Mouse (Mus musculus): ENCODE measurements at regions not wholly inside any gene's neighbourhood (a gene's known extent, or its start where the extent isn't known, plus 50 kb on each side); places are given as distances from the start of the nearest gene placed in this dataset.
A peak's percentile ranks its signal among the peaks of the same experiment; 100 is the strongest.

DNA sequence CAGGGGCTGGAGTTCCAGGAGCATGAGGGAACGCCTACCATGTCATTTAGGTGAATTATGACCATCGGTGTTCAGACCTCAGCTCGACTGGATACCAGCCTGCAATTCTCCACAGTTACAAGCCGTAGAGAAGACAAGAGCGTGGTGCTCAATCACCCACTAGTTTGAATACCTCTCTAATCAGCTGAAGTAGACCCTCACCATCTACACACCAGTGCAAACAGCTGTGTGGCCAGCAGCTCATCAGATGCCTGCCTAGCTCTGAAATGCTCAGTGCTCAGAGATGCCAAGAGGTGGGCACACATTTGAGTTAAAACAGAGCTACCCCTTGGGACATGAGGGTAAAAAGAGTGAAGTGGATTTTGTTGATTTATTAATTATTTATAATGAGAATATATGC, 660.2 kb downstream of the Magi1 start:
- Histone ChIP-seq H3K4me3 (no peak overlapping the region), H3K27ac (no peak overlapping the region)
- no peak for DNase-seq (ENCODE audit: low spot score in 2 of 2)
- no peak for TF ChIP-seq CTCF (conservative IDR thresholded peaks at IDR 0.05)

DNA sequence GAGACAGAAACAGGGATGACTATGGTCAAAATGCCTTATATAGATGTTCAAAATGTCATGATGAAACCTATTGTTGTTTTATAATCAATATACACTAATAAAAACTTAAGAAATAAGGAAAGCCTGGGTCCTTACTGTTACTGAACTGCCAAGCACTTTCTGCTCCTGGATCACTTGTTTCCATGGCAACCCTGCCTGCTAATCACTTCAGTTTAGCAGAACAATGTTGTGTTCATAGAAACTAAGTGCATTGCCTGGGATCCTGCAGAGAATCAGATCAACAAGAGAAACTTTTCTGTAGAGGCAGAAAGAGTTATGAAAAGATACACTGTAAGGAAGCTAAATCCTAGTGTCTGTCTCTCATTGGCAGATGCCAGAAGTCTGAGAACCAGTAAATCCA, 666.8 kb downstream of the Magi1 start:
- Histone ChIP-seq H3K27ac (no peak overlapping the region), H3K4me3 (no peak overlapping the region)
- TF ChIP-seq CTCF (conservative IDR thresholded peaks at IDR 0.05), result no peak
- DNase-seq (ENCODE audit: low spot score in 2 of 2), result peak in 1 of 2 experiments; percentile 19

DNA sequence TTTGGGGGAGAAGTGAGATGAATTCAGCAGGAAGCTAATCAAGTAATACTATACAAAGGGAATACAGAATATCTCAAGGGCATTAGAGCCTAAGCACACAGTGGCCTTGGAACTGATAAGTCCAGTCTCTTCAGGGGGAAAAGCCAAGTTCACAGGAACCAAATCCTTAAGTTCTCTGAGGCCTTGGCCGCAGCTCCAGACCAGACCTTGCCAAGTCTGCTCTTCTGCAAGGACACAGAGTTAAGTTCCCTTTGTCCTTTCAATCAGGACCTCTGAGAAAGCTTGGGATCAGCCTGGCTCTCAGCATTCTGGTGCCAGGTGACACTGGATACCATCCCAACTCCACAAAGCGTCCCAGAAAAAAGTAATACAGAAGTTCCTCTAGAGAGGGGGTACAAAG, 657.1 kb upstream of the Adamts9 start:
- H3K4me3 ChIP-seq, result no peak overlapping the region
- no peak for TF ChIP-seq CTCF (conservative IDR thresholded peaks at IDR 0.05)
- H3K27ac ChIP-seq, result no peak overlapping the region
- no peak for DNase-seq (ENCODE audit: low spot score in 2 of 2)

DNA sequence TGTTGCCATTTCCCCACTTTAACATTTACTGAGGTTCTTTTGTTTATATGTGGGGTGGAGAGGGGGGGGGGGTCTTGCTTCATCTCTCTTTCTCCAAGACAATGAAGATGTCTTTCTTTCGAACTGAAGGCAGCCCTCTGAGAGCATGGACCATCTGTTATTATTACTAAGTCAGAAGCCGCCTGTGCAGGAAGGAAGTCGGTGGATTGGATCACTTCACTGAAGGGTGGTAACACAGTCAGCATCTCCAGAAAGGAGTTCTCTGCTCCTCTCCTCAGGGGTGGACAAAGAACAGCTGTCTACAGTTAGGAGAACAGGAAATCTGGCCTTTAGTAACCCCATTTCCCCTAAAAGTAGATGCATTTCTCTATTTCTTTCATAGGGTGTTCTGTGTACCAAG, 656.1 kb upstream of the Adamts9 start:
- Histone ChIP-seq H3K27ac (no peak overlapping the region), H3K4me3 (no peak overlapping the region)
- DNase-seq (ENCODE audit: low spot score in 2 of 2), result no peak
- no peak for TF ChIP-seq CTCF (conservative IDR thresholded peaks at IDR 0.05)

DNA sequence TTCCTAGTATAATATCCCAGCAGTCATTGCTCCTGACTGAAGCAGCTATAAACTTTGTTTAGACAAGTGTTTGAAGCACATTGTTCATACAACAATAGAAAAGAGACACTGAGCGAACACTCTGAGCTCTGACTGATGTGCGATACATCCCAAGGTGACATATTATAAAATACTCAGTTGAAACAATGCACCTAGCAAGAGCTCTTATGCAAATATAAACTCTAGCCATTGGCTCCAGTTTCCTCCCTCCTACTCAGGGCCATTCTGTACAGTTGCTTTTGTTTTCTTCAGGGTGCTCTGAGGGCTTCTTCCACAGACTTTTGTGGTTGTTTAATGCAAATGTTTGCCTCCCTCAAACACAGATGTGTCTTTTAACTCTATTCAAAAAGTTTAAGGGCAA, 646.6 kb upstream of the Adamts9 start:
- H3K4me3 ChIP-seq, result no peak overlapping the region
- H3K27ac ChIP-seq, result no peak overlapping the region
- no peak for DNase-seq (ENCODE audit: low spot score in 2 of 2)
- no peak for TF ChIP-seq CTCF (conservative IDR thresholded peaks at IDR 0.05)

DNA sequence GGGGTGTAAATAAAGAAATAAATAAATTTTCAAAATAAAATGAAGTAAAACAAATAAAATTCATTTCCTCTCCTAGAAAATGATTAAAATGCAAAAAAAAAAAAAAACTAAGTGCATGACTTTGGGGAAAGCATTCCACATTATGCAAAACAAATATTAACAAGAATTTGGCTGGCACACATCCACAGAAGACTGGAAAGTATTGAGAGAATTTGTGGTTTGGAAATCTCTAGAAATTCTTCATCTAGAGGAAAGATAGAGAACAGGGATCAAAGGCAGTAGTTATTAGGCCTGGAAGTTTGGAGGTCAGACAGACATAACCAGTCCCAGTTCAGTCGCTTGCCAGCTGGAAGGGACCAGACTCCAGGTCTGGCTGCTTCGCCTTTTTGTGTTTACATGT, 643.6 kb upstream of the Adamts9 start:
- H3K27ac ChIP-seq, result no peak overlapping the region
- DNase-seq (ENCODE audit: low spot score in 2 of 2), result no peak
- TF ChIP-seq CTCF (conservative IDR thresholded peaks at IDR 0.05), result no peak
- H3K4me3 ChIP-seq, result no peak overlapping the region

DNA sequence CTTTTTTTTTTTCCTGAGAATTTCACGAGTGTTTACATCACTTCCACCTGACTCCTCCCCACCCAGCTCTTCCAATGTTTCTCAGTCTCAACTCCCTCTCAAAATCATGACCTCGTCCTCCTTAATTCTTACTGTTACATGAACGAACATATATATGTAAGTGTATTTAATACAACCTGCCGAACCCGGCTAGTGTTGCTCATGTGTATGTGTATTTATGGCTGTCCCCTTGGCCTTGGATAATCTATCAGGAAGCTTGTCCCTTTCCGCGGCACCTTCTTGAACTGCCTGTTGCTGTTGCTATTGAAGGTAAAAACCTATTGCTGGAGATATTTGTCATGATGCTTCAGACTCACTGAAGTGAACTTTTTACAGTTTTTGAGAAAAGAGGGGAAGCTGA, 637.8 kb upstream of the Adamts9 start:
- no peak for DNase-seq (ENCODE audit: low spot score in 2 of 2)
- no peak overlapping the region for H3K27ac ChIP-seq
- TF ChIP-seq CTCF (conservative IDR thresholded peaks at IDR 0.05), result no peak
- H3K4me3 ChIP-seq, result no peak overlapping the region

DNA sequence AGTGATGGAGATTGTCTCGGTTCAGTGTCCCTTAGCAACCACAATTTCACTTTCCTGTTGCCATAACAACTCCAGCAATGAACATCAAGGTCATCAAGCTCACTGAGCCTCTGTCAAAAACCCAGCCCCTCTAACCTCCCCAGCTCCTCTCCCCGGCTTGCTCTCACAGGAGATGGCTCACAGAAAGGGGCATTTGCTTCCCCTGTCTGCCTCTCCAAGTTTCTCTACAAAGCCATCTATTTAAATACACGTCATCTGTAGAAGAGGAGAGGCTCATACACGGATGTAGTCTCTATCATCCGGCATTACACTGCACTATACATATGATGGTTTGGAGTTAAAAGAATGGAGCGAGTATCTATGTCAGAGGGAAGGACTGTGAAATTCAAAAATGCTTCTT, 637.4 kb upstream of the Adamts9 start:
- no peak overlapping the region for H3K27ac ChIP-seq
- H3K4me3 ChIP-seq, result no peak overlapping the region
- no peak for DNase-seq (ENCODE audit: low spot score in 2 of 2)
- no peak for TF ChIP-seq CTCF (conservative IDR thresholded peaks at IDR 0.05)

DNA sequence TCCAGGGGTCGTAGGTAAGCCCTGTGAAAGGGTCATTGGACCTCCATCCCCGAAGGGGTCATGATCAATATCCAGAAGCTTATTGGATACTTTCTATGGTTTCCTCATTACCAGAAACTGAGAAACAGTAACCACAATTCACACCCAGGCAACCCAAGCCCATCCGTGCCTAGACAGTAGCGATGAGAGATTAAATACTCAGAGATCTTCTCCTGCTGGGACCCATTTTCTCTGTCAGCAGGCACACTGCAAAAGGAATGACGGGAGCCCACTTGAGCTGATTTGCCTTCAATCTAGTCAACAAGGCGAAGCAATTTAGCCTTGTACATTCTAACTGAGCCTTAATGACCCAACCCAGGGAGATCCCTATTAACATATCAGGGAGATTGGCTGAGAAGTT, 632.0 kb upstream of the Adamts9 start:
- no peak for DNase-seq (ENCODE audit: low spot score in 2 of 2)
- TF ChIP-seq CTCF (conservative IDR thresholded peaks at IDR 0.05), result no peak
- no peak overlapping the region for H3K27ac ChIP-seq
- H3K4me3 ChIP-seq, result no peak overlapping the region

DNA sequence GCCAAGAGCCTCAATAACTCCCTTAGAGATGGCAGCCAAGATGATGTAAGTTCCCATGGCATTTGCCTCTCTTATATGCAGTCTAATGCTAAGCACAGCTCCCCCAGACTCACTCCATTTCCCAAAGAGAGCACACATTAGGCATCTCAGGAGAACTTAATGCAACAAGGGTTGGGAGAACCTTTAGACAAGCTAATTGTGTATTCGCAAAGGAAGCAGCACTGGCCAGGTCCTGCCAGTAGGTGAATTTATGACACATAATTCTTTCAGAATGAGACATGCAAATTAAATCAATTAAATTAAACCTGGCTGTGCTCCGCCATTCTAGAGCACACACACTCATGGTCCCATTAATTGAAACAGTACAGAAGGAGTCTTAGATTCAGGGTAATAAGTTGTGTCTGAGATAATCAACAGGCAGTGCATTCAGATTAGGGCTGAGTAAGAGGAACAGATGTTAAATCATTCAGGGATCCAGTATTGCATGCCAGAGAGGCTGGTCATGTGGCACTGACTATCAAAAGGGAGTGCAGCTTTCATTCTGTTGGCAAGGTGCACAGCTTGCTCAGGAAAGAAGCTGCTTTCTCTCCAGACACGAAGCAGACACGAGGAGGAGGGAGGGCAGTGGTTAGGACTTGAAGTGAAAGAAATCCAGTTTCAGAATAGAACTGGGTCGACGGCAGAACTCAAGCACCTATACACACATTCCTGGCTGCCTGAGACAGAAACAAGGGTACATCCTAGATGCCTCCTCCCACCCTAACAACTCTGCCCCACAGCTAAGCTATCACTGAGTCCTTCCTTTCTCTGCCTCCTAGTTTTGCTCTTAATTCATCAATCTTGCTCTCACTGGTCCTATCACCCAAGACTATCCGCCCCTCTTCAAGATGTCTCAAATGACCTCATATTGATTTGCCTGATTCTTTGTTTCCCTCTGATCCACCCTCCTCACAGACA, 630.7 kb upstream of the Adamts9 start:
- H3K4me3 ChIP-seq, result no peak overlapping the region
- peak; percentile 60 to 76 for DNase-seq (ENCODE audit: low spot score in 2 of 2)
- no peak overlapping the region for H3K27ac ChIP-seq
- TF ChIP-seq CTCF (conservative IDR thresholded peaks at IDR 0.05), result peak; percentile 51

DNA sequence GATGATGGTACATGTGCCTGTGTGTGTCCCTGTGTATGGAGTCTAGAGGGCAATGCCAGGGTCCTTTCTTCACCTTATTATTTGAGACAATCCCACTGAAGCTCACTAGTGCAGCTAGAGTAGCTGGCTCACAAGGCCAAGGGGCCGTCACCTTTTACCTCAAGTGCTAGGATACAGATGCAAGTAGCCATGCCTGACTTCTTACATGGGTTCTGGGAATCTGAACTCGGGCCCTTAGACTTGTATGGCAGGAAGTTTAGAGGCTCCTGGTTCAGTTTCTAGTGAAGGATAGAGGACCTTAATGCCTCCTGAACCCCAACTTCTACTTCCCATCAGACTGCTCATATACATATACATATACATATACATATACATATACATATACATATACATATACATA, 626.6 kb upstream of the Adamts9 start:
- H3K27ac ChIP-seq, result no peak overlapping the region
- no peak for TF ChIP-seq CTCF (conservative IDR thresholded peaks at IDR 0.05)
- DNase-seq (ENCODE audit: low spot score in 2 of 2), result no peak
- no peak overlapping the region for H3K4me3 ChIP-seq

DNA sequence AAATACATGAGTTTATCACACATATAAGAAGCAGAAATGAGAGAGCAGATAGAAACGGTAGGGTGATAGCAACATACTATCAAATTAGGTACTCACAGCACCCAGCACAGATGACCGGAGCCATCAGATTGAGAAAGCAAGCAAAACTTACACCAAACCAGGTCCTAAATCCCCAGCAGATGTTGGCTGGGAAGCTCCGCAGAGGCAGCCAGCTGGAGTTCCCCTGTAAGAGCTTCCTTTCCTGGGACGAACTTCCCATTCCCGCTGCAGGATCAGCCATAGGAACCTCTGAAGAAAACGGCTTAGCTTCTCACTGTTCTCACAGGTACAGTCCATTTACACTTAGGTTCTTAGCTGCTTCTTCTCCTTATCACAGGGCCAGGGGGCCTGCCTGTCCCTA, 625.9 kb upstream of the Adamts9 start:
- H3K27ac ChIP-seq, result no peak overlapping the region
- TF ChIP-seq CTCF (conservative IDR thresholded peaks at IDR 0.05), result no peak
- DNase-seq (ENCODE audit: low spot score in 2 of 2), result no peak
- no peak overlapping the region for H3K4me3 ChIP-seq

DNA sequence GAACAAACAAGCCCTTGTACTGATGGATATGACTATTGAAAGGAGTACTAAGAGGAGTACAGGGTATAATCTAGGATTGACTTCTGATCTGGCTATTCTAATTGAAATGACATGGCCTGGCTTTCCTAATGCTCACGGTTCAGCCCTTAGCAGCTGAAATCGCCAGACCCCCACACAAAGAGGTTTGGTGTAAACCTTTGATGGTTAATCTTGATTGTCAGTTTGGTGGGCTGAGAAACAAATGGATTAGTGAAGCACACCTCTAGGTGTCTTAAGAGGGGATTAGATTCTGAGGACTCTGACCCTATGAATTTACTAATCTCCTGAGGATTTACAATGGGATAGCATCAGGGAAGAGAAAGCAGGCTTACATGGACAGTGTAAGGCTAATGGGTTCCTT, 623.4 kb upstream of the Adamts9 start:
- H3K27ac ChIP-seq, result no peak overlapping the region
- TF ChIP-seq CTCF (conservative IDR thresholded peaks at IDR 0.05), result no peak
- H3K4me3 ChIP-seq, result no peak overlapping the region
- no peak for DNase-seq (ENCODE audit: low spot score in 2 of 2)

DNA sequence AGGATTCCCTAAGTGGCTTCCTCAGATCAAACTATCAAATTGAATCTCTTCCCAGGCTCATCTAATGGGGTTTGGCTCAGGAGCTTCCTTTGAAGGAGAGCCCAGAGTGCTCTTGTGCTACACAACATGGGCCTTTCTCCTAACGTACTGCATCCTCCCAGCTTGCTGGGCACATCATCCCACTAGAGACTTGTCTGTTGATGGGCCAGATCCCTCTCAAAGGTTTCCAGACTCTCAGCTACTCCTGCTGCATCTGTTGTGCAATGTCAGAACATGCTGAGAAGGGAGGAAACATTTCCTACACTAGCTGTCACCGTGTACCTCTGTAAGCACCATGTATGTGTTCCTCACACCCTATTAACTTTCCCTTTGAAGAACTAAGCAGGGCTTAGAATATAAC, 605.0 kb upstream of the Adamts9 start:
- no peak for TF ChIP-seq CTCF (conservative IDR thresholded peaks at IDR 0.05)
- no peak overlapping the region for H3K4me3 ChIP-seq

More for the DNA sequence above, 605.0 kb upstream of the Adamts9 start:
- DNase-seq (ENCODE audit: low spot score in 2 of 2), result no peak
- H3K27ac ChIP-seq, result no peak overlapping the region
